Mouse (Mus musculus) midbrain, embryonic 14.5 days (tissue): ENCODE data around the gene Rpl13a. TPM values are rescaled to one million over a fixed set of nuclear protein-coding genes. Genes with fewer than 3 reads are reported as not detected.
A peak's percentile ranks its signal among the peaks of the same experiment; 100 is the strongest.

Experiments used
- ATAC-seq: fragments of 200-750 bp; cut with Nextera tagmentation; 2 replicates; pipeline ENCODE4 v1.8.0; 2017; ENCODE audit warnings: moderate number of reproducible peaks, moderate library complexity; ENCODE audit not compliant: low FRiP score, low TSS enrichment
- DNase-seq: peaks from one replicate; pipeline ENCODE4 v3.0.0-alpha.2; 2015
- H3K27ac ChIP-seq: fragments of 300-500 bp; sonication (generic); replicated peaks from 2 replicates; pipeline ENCODE4 v1.5.1; 2014; ENCODE audit warnings: mild to moderate bottlenecking, low read depth, low read length, moderate library complexity
- H3K27me3 ChIP-seq: fragments of 300-500 bp; sonication (generic); 2 replicates; pipeline ENCODE4 v1.6.1; 2014; ENCODE audit warnings: low read length, control low read depth, mixed read lengths; ENCODE audit not compliant: control insufficient read depth, insufficient read depth
- H3K36me3 ChIP-seq: fragments of 300-500 bp; sonication (generic); 2 replicates; pipeline ENCODE4 v1.6.1; 2014; ENCODE audit warnings: low read length, control low read depth; ENCODE audit not compliant: control insufficient read depth, insufficient read depth
- H3K4me1 ChIP-seq: fragments of 300-500 bp; sonication (generic); 2 replicates; pipeline ENCODE4 v1.6.1; 2014; ENCODE audit warnings: mild to moderate bottlenecking, antibody characterized with exemption, low read length, control low read depth; ENCODE audit not compliant: control insufficient read depth, insufficient read depth
- H3K4me2 ChIP-seq: fragments of 300-500 bp; sonication (generic); 2 replicates; pipeline ENCODE4 v1.6.1; 2014; ENCODE audit warnings: mild to moderate bottlenecking, low read length, moderate library complexity
- H3K4me3 ChIP-seq: fragments of 300-500 bp; sonication (generic); replicated peaks from 2 replicates; pipeline ENCODE4 v1.5.1; 2014; ENCODE audit warnings: low read depth, low read length
- H3K9ac ChIP-seq: fragments of 300-500 bp; sonication (generic); replicated peaks from 2 replicates; pipeline ENCODE4 v1.6.1; 2014; ENCODE audit warnings: mild to moderate bottlenecking, low read length, moderate library complexity
- H3K9me3 ChIP-seq: fragments of 300-500 bp; sonication (generic); 2 replicates; pipeline ENCODE4 v1.6.1; 2016; ENCODE audit warnings: low read length, control low read depth, mixed read lengths; ENCODE audit not compliant: control insufficient read depth
- WGBS: fragments of 180-500 bp; shearing (Covaris S2); extraction: QIAGEN DNeasy Blood & Tissue Kit; methylation state at CpG from one replicate; pipeline ENCODE4 v1.1.7; 2014; 5-methylcytosine and 5-hydroxymethylcytosine counted together
- polyA plus RNA-seq: library from polyadenylated mRNA; unstranded; fragments of >200 nt; fragmentation: Nextera tagmentation; extraction: Ambion mirVana; gene quantifications from 2 replicates; pipeline ENCODE4 v1.2.1, GENCODE M21; 2014

The Rpl13a gene
- polyA plus RNA-seq, 1 experiment from 2014 or later: 846 TPM

DNA sequence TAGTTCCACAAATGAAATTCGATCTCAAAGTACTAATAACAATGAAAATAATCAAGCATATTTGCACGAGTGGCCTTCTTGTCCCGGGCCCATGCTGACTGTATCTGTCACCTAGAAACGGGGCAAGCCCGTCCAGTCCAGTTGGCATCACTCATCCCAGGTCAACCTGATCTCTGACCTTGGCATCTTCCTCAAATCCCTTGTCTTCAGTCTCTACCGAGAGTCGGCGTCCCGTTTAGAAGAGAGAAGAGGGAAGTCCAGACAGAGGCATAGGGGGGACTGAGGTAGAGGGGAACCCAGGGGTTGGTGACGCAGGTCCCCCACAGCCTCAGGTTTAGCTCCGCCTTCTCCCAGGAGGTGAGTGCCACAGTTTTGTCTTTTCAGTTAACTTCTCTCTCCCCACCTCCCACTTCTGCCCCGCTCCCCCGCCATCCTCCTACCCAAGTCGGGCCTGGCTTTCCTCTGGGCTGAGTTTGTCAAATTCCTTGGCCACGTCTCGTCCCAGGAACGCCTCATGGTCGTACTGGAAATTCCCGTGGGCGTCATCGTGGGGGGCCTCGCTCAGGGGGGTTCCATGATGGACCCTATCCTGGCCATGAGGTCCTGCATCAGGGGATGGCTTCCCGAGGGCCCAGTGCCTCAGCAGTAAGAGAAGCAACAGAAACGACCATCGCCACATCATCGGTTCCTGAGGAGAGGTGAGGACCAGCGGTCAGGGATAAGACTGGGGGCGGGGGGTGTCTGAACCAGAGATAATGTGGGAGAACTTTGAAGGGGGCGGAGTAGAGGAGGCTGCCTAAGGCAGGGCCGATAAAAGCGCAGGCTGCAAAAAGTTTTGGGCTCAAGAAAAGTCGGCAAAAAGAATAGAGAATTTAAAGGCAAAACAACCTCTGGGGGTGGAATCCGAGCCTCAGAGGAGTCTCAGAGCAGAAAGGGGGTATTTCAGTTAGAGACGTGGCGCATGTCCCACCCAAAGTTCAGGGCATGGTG, 37.3 kb downstream of the Rpl13a start:
- ATAC-seq (0 out of 2 replicates have a peak, but pooled peaks have one; percentile 14), DNase-seq (peak; percentile 19)
- no peaks in the 10 kb centered on the region for H3K9me3 ChIP-seq
- 17% methylated on average over 35 of the region's 35 CpGs for WGBS
- H3K4me1 ChIP-seq: 0 out of 2 replicates have a peak, but pooled peaks cover 3% of the 10 kb centered on the region
- H3K4me3 ChIP-seq: peak overlapping the region; percentile 39
- H3K9ac ChIP-seq: peak overlapping the region; percentile 45
- peak overlapping the region; percentile 64 for H3K4me2 ChIP-seq
- no peaks in the 10 kb centered on the region for H3K27me3 ChIP-seq
- peaks cover 4% of the 10 kb centered on the region for H3K36me3 ChIP-seq
- H3K27ac ChIP-seq: no peak overlapping the region

DNA sequence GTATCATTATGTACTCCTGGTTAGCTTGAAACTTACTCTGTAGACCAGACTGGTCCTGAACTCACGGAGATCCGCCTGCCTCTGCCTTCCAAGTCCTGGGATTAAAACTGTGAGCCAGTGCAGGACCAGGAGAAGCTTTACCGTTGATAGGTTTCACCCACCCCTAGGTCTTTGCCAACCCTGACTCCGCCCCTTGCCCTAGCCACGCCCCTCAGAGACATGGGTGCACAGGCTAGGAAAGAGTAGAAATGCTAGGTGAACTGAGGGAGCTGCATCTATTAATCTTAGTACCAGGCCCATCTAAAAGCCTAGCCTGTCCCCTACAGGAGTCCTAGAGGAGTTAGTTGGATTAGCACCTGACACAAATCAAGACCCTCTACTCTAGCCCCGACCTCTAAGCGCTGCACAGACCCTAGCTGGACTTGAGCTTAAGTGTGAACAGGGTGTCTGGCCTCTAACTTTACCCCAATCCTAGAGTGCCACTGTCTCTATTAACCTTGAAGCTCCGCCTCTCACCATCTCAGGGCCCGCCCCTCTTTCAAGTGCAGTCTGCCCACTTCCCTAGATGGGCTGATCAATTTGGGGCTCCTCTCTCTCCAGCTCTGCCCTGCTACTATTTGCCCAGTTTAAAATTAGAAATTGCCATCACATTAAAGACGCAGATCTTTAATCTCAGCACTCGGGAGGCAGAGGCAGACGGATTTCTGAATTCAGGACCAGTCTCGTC, 38.1 kb downstream of the Rpl13a start:
- Histone ChIP-seq H3K9ac (no peak overlapping the region; the same call in 1 of the 2 replicates), H3K4me2 (no peak overlapping the region), H3K27ac (no peak overlapping the region), H3K9me3 (no peaks in the 10 kb centered on the region), H3K36me3 (peaks cover 7% of the 10 kb centered on the region), H3K4me1 (0 out of 2 replicates have a peak, but pooled peaks cover 3% of the 10 kb centered on the region), H3K27me3 (no peaks in the 10 kb centered on the region), H3K4me3 (no peak overlapping the region)
- no peak for DNase-seq
- ATAC-seq: no peak
- WGBS: 83% methylated on average over 13 of the region's 13 CpGs

DNA sequence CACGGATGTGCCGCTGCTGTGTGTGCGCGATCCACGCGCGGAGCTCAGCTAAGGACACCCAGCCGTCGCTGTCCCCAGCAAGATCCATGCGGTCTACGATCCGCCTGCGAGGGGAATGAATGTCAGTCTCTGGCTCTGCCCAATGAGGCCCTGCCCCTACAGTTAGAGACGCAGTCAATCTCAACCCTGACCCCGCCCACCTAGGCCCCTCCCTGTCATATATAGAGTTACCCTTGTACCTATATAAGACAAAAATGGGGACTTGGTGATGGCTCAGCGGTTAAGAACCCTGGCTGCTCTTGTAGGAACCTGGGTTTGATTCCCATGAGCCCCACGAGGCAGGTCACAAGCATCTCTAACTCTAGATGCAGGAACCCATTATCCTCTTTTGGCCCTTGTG, 40.0 kb downstream of the Rpl13a start:
- DNase-seq (no peak), ATAC-seq (no peak)
- Histone ChIP-seq H3K27me3 (no peaks in the 10 kb centered on the region), H3K9me3 (no peaks in the 10 kb centered on the region), H3K9ac (no peak overlapping the region), H3K4me2 (no peak overlapping the region), H3K4me1 (0 out of 2 replicates have a peak, but pooled peaks cover 3% of the 10 kb centered on the region), H3K4me3 (no peak overlapping the region), H3K36me3 (peaks cover 7% of the 10 kb centered on the region), H3K27ac (no peak overlapping the region)
- WGBS: 94% methylated on average over 17 of the region's 17 CpGs

DNA sequence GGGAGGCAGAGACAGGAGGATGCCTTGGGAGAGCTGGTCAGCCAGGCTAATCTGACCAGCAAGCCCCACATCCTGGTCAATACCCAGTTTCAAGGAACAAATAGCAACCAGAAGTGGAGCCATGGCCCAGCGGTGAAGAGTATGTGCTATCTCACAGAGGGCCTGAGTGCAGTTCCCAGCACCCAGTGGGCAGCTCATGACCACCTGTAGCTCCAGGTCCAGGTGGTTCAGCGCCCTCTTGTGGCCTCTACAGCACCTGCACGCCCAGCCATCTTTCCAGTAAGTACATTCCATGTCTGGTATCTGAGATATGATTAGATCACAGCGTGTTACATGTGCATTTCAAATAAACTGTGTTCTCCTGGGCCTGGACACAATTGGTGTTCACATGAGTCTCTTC, 42.5 kb downstream of the Rpl13a start:
- no peak overlapping the region for H3K4me3 ChIP-seq
- H3K27ac ChIP-seq: no peak overlapping the region
- DNase-seq (no peak), ATAC-seq (no peak)
- WGBS: 81% methylated on average over 4 of the region's 4 CpGs
- no peaks in the 10 kb centered on the region for H3K9me3 ChIP-seq
- H3K27me3 ChIP-seq: no peaks in the 10 kb centered on the region
- H3K9ac ChIP-seq: no peak overlapping the region
- no peak overlapping the region for H3K4me2 ChIP-seq
- H3K36me3 ChIP-seq: peaks cover 7% of the 10 kb centered on the region
- H3K4me1 ChIP-seq: no peaks in the 10 kb centered on the region

DNA sequence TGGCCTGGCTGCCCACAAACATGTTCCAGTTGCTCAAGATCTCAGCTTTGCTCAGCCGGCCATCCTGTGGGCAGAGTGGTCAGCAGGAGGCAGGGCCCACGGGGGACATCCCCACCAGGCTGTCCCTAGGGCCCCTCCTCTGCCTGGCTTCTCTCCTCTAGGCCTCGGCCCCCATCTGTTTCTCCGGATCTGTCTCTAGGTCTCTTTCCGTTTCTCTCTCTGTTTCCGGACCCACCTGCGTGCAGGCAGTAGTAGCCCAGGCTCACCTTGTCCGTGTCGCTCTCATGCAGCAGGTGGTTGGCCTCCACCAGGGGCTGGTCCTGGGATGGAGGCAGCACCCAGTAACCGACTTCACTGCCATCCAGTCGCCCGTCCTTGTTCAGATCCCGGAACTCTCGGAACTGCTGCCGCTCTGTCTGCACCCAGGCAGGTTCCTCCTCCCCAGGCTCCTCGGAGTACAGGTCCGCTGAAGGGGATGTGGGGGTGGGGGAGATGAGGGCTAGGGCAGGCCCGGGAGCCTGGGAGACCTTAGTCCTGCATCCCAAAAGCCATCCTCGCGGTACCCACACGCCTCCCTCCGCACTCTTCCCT, 45.2 kb downstream of the Rpl13a start:
- WGBS: 89% methylated on average over 22 of the region's 22 CpGs
- H3K4me3 ChIP-seq: no peak overlapping the region
- no peaks in the 10 kb centered on the region for H3K27me3 ChIP-seq
- 0 out of 2 replicates have a peak overlapping the region, but pooled peaks have one; percentile 49 for H3K27ac ChIP-seq
- peaks cover 7% of the 10 kb centered on the region for H3K36me3 ChIP-seq
- ATAC-seq (no peak), DNase-seq (no peak)
- H3K4me1 ChIP-seq: no peaks in the 10 kb centered on the region
- no peaks in the 10 kb centered on the region for H3K9me3 ChIP-seq
- no peak overlapping the region for H3K9ac ChIP-seq
- H3K4me2 ChIP-seq: no peak overlapping the region

DNA sequence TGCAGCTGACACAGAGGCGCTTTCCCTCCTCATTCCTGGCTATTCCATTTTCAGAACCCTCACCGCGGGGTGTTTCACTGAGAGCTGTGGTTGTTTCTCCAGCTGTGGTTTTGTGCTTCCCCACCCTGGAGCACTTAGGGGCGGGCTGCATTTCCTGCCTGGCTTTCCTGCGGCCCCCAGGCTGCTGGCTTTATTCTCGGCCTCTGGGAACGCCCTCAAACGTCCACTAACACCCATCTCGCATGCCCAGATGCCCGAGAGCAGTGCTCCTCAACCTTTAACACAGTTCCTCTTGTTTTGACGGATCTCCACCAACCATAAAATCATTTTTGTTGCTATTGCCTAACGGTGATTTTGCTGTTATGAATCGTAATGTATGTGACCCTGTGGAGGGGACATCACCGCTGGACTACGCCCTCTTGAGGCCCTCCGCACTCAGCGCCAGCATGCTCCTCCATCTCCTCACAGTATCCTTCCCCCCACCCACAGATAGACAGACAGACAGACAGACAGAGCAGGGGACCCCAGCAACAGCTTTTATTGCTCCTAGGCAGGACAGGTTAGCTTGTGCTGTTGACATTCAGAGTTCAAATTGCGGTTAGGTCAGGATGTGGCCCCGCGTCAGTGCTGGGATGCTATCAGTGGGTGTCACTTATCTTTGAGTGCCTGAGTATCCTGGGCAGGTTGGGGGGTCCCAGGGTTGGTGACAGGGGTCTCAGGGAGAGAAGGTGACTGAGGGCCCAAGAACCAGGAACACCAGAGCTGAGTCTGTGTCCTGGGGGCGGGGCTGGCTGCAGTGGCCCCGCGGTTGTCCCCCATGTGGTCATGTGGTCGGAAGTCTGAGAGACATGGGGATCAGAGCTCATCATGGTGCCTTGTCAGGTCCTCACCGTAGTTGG, 45.9 kb downstream of the Rpl13a start:
- Histone ChIP-seq H3K27ac (peak overlapping the region; percentile 49; the same call in 1 of the 2 replicates), H3K4me2 (no peak overlapping the region), H3K4me3 (no peak overlapping the region), H3K9me3 (no peaks in the 10 kb centered on the region), H3K9ac (0 out of 2 replicates have a peak overlapping the region, but pooled peaks have one; percentile 12), H3K4me1 (no peaks in the 10 kb centered on the region), H3K36me3 (peaks cover 10% of the 10 kb centered on the region), H3K27me3 (no peaks in the 10 kb centered on the region)
- DNase-seq (peak; percentile 24), ATAC-seq (no peak)
- 80% methylated on average over 25 of the region's 25 CpGs for WGBS

DNA sequence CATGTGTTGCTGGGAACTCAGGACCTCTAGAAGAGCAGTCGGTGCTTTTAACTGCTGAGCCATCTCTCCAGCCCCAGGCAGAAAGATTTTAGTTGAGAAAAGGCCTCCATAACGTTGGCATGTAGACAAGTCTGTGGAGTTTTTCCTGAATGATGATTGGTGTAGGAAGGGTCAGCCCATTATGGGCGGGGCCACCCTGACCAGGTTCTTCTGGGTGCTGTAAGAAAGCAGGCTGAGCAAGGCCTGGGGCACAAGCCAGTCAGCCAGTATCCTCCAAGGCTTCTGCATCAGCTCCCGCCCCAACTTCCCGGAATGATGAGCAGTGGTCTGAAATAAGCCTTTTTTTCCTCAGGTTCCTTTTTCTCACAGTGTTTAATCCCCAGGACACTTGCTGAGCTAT, 47.5 kb downstream of the Rpl13a start:
- DNase-seq (no peak), ATAC-seq (no peak)
- Histone ChIP-seq H3K9me3 (no peaks in the 10 kb centered on the region), H3K4me3 (no peak overlapping the region), H3K27me3 (no peaks in the 10 kb centered on the region), H3K27ac (no peak overlapping the region), H3K4me1 (no peaks in the 10 kb centered on the region), H3K36me3 (peaks cover 18% of the 10 kb centered on the region; the same call in 1 of the 2 replicates), H3K9ac (no peak overlapping the region), H3K4me2 (no peak overlapping the region)
- WGBS: 47% methylated on average over 5 of the region's 5 CpGs
